Mouse (Mus musculus) heart, adult 2 months (tissue): ENCODE data around the gene Tspan33.

Experiments used
- CTCF ChIP-seq: fragments of 200-600 bp; IDR thresholded peaks from 2 replicates; pipeline ENCODE4 v1.8.1; 2022; ENCODE audit warnings: antibody characterized with exemption, mild to moderate bottlenecking, moderate library complexity
- EP300 ChIP-seq: fragments of 200-500 bp; IDR thresholded peaks from 2 replicates; pipeline ENCODE4 v1.6.1; 2011; ENCODE audit warnings: low read depth, low read length, control low read depth; ENCODE audit not compliant: insufficient read depth

DNA sequence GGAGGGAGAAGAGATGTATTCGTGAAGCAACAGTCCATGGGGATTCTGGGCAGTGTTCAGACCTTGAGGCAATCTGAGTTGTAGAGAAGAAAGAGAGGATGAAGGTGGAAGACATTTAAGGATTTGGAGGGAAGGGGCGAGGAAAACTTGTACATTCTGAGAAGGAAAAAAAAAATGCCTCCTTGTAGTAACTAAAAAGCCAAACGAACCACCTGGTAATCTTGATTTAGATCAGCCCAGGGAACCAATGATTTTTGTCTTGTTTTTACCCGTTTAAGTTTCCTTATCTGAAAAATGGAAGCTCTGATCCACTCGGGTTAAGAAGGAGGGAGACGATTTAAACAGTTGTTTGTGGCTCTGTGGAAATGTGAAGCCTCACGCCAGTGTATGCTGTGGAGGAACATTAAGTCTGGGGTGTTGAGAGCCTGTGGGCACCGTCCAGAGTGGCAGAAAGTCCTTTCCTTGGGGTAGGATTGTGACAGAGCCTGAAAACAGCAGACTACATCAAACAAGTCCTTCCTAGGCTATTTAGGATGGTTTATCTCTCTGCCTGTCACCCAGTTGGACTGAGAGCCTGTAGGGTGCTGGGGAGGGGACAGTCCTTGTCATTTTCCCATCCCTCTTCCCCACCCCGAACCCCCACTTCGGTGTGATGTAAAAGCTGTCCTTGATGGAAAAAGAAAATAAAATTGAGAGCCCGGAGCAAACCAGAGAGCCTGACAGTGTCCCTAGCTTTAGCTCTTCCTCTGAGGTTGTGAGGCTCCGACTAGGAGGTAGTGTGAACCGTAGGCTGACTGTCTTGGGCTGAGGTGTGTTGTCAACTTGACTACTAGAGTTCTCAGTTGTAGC lies 42.8 kb downstream of the Tspan33 start:
- TF ChIP-seq EP300 (no peak), CTCF (no peak)
